Mouse (Mus musculus): ENCODE measurements at regions not wholly inside any gene's neighbourhood (a gene's known extent, or its start where the extent isn't known, plus 50 kb on each side); places are given as distances from the start of the nearest gene placed in this dataset.
A peak's percentile ranks its signal among the peaks of the same experiment; 100 is the strongest.

DNA sequence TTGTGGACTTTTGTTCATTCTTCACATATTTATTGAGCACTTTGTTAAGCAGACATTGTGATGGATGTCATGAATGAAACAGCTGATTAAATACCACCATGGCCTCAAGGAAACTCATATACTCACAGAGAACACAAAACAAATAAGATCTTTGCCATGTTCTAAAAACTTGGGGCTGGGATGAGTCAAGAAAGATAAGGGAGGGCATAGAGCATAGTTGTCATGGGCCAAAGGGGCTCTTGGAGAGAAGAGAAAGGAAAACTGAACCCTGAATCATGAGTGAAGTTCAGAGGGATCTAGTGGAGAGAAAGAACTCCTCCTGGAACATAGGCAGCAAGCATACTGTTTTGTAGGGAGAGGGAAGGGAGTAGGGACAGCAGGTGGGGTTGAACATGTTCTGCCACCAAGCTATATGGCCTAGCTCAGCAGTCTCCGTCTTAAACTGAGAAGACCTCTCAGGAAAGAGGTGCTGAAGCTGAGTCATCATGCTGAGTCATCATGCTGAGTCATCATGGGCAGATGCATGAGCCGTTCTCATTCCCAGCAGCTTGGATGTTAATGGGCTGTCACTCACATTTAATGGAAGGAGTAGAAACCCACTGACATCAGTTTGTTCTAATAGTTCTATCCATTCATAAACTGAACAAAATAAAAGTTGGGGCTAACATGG is 69.6 kb downstream of the Cetn3 start:
- DNase-seq = no peak
- no peak overlapping the region for H3K27ac ChIP-seq (ENCODE audit: low read depth, low read length)
- H3K36me3 ChIP-seq (ENCODE audit: insufficient read depth) = no peaks in the 10 kb centered on the region
- H3K9ac ChIP-seq = no peak overlapping the region
- H3K4me2 ChIP-seq (ENCODE audit: low read depth) = no peak overlapping the region
- H3K4me3 ChIP-seq (ENCODE audit: low read depth, low read length) = no peak overlapping the region
- WGBS = 57% methylated on average over 2 of the region's 2 CpGs
- TF ChIP-seq CTCF (IDR thresholded peaks at IDR 0.05; ENCODE audit: low read depth) = no peak
- no peaks in the 10 kb centered on the region for H3K27me3 ChIP-seq (ENCODE audit: insufficient read depth, low read length)
- no peaks in the 10 kb centered on the region for H3K4me1 ChIP-seq (ENCODE audit: insufficient read depth)
- no peaks in the 10 kb centered on the region for H3K9me3 ChIP-seq (ENCODE audit: low read length)
- ATAC-seq = no peak

DNA sequence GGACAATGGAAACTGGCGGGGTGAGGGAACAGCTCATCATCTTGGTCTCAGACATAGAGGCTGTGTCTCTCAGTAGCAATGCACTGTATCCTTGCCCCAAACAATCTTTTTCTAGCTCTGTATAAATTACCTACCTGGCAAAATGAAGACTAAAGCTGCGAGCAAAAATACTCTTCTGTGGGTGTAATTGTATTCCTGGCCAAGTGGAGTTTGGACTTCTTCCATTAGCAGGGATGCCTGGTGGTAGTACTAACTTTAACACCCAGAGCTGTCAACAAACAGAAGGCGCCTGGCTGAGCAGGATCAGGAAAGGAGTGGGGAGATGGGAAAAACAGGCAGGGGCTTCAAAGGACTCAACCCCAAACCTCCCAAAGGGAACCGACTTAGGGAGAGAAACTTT is 73.2 kb downstream of the Cetn3 start:
- no peaks in the 10 kb centered on the region for H3K4me1 ChIP-seq (ENCODE audit: insufficient read depth)
- H3K4me3 ChIP-seq (ENCODE audit: low read depth, low read length) = no peak overlapping the region
- ATAC-seq (peak; percentile 36; the same call in 1 of the 2 replicates), DNase-seq (peak; percentile 34)
- no peak for TF ChIP-seq CTCF (IDR thresholded peaks at IDR 0.05; ENCODE audit: low read depth)
- H3K4me2 ChIP-seq (ENCODE audit: low read depth) = no peak overlapping the region
- H3K27me3 ChIP-seq (ENCODE audit: insufficient read depth, low read length) = no peaks in the 10 kb centered on the region
- 57% methylated on average over 4 of the region's 4 CpGs for WGBS
- H3K27ac ChIP-seq (ENCODE audit: low read depth, low read length) = no peak overlapping the region
- H3K36me3 ChIP-seq (ENCODE audit: insufficient read depth) = no peaks in the 10 kb centered on the region
- no peak overlapping the region for H3K9ac ChIP-seq
- H3K9me3 ChIP-seq (ENCODE audit: low read length) = no peaks in the 10 kb centered on the region

DNA sequence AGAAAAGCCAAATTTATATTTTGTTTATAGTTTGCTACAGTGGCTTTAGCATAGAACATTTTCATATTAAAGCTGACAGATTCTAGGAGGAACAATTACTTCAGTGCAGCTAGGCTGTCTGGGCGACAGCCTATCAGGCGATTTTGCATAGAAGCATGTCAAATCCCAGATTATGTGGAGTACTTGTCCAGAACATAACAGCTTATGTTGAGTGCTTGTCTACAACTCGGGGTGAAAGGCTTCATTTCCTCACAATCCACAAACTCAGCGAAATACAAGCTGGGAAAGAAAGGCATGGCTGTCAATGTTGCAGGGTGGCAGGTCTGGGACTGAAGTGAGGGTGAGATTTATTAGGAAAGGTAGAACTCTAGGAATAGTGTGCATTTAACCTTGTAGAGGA is 77.8 kb downstream of the Cetn3 start:
- 68% methylated on average over 4 of the region's 4 CpGs for WGBS
- Histone ChIP-seq H3K9ac (no peak overlapping the region), H3K4me2 (ENCODE audit: low read depth) (no peak overlapping the region), H3K4me1 (ENCODE audit: insufficient read depth) (no peaks in the 10 kb centered on the region), H3K27me3 (ENCODE audit: insufficient read depth, low read length) (no peaks in the 10 kb centered on the region), H3K4me3 (ENCODE audit: low read depth, low read length) (no peak overlapping the region), H3K9me3 (ENCODE audit: low read length) (no peaks in the 10 kb centered on the region), H3K36me3 (ENCODE audit: insufficient read depth) (no peaks in the 10 kb centered on the region), H3K27ac (ENCODE audit: low read depth, low read length) (no peak overlapping the region)
- TF ChIP-seq CTCF (IDR thresholded peaks at IDR 0.05; ENCODE audit: low read depth) = no peak
- no peak for DNase-seq
- ATAC-seq = peak; percentile 36; the same call in 1 of the 2 replicates

DNA sequence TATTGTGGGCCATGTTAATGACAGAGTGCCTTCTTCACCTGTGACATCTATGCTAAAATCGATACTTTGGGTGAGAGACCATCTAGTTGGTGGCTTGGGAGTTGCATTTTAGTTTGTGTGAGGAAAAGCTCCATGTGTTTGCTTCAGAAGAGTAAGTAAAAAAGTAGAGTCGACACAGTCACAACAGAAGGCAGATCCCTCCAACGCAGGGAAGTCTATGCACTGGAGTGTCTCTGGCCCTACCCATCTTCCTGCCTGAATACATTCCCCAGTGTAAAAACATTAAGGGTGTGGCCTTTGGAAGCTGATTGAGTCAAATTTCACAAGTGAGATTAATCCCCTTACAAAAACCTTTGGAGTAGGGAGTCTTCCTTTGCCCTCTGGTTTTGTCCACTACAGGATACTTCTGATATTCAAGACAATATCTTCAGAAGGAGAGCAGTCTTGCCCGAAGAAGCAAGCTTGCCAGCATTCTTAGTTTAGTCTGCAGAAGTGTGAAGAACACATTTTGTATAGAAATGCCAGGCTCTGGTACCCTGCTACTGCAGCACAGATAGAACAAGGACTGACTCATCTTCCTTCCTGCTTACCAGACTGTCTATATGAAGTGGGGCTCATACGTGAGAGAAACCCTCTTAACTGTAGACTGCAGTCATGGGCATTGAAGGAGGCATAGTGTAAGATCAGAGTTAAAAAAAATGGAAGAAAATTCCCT is 79.2 kb downstream of the Cetn3 start:
- H3K27ac ChIP-seq (ENCODE audit: low read depth, low read length) = no peak overlapping the region
- 81% methylated on average over 5 of the region's 5 CpGs for WGBS
- no peak for TF ChIP-seq CTCF (IDR thresholded peaks at IDR 0.05; ENCODE audit: low read depth)
- no peak overlapping the region for H3K4me2 ChIP-seq (ENCODE audit: low read depth)
- ATAC-seq = no peak
- H3K4me1 ChIP-seq (ENCODE audit: insufficient read depth) = no peaks in the 10 kb centered on the region
- no peak overlapping the region for H3K9ac ChIP-seq
- no peaks in the 10 kb centered on the region for H3K36me3 ChIP-seq (ENCODE audit: insufficient read depth)
- no peak for DNase-seq
- H3K9me3 ChIP-seq (ENCODE audit: low read length) = no peaks in the 10 kb centered on the region
- H3K4me3 ChIP-seq (ENCODE audit: low read depth, low read length) = no peak overlapping the region
- no peaks in the 10 kb centered on the region for H3K27me3 ChIP-seq (ENCODE audit: insufficient read depth, low read length)

DNA sequence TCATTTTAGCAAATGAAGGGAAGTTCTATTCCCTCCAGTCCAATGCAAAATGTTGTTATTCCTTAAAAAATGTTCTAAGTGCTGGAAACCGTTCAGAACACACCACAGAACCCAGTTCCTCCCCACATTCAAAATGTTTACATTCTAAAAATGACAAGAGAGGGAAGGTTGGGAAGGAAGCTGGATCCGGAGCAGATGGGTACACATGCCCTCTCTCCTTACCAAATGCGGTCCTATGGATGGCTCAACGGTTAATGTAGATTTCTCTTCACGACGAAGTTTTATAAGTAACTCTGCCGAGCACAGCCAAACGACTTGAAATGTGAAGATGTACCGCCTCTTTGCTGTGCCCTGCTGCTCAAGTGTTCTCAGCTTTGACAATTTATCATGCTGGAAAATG is 88.3 kb downstream of the Cetn3 start:
- no peak overlapping the region for H3K9ac ChIP-seq
- ATAC-seq = peak; percentile 66
- H3K36me3 ChIP-seq (ENCODE audit: insufficient read depth) = no peaks in the 10 kb centered on the region
- H3K27me3 ChIP-seq (ENCODE audit: insufficient read depth, low read length) = no peaks in the 10 kb centered on the region
- H3K4me1 ChIP-seq (ENCODE audit: insufficient read depth) = no peaks in the 10 kb centered on the region
- no peaks in the 10 kb centered on the region for H3K9me3 ChIP-seq (ENCODE audit: low read length)
- no peak overlapping the region for H3K27ac ChIP-seq (ENCODE audit: low read depth, low read length)
- DNase-seq = peak; percentile 20
- 70% methylated on average over 9 of the region's 9 CpGs for WGBS
- TF ChIP-seq CTCF (IDR thresholded peaks at IDR 0.05; ENCODE audit: low read depth) = no peak
- H3K4me3 ChIP-seq (ENCODE audit: low read depth, low read length) = no peak overlapping the region
- no peak overlapping the region for H3K4me2 ChIP-seq (ENCODE audit: low read depth)

DNA sequence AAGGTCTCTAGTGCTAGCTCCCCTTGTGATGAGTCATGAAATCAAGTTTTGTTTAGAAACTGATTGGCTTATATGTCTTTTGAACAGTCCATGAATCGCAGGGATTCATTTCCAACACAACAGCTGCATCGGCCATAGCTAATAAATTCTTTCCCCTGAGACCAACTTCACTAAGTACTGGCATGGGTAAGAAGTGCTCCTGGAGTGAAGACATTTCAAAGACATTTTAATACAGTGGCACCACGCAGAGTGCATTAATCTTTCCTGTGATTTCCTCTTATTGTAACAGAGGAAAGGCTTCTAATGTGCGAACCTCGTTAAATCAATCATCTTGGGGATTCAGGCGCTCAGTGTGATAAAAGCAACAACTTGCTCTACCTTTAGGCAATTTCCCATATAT is 103.0 kb downstream of the Cetn3 start:
- 31% methylated on average over 6 of the region's 6 CpGs for WGBS
- Histone ChIP-seq H3K36me3 (ENCODE audit: insufficient read depth) (no peaks in the 10 kb centered on the region), H3K4me3 (ENCODE audit: low read depth, low read length) (no peak overlapping the region), H3K9me3 (ENCODE audit: low read length) (no peaks in the 10 kb centered on the region), H3K4me1 (ENCODE audit: insufficient read depth) (no peaks in the 10 kb centered on the region), H3K4me2 (ENCODE audit: low read depth) (no peak overlapping the region), H3K27ac (ENCODE audit: low read depth, low read length) (no peak overlapping the region), H3K9ac (no peak overlapping the region), H3K27me3 (ENCODE audit: insufficient read depth, low read length) (no peaks in the 10 kb centered on the region)
- ATAC-seq = peak; percentile 42; the same call in 1 of the 2 replicates
- DNase-seq = no peak
- TF ChIP-seq CTCF (IDR thresholded peaks at IDR 0.05; ENCODE audit: low read depth) = no peak

DNA sequence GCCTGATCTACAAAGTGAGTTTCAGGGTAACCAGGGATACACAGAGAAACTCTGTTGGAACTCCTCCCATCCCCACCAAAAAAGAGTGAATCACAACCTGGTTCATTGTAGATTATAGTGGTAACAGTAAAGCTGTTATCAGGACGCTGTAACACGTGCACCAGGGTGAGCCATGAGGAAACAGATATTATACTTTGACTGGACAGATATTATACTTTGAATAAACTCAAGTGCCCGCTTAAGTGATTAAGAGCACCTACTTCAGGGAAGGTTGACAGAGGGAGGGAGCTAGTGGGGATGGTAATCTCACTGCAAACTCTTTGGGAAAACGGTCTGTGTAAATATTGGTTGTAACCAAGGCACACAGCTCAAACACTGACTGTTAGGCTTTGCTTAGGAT is 147.4 kb downstream of the Cetn3 start:
- no peak overlapping the region for H3K9ac ChIP-seq
- WGBS = 84% methylated on average over 4 of the region's 4 CpGs
- H3K27me3 ChIP-seq (ENCODE audit: insufficient read depth, low read length) = no peaks in the 10 kb centered on the region
- H3K36me3 ChIP-seq (ENCODE audit: insufficient read depth) = no peaks in the 10 kb centered on the region
- TF ChIP-seq CTCF (IDR thresholded peaks at IDR 0.05; ENCODE audit: low read depth) = no peak
- H3K27ac ChIP-seq (ENCODE audit: low read depth, low read length) = no peak overlapping the region
- no peak overlapping the region for H3K4me2 ChIP-seq (ENCODE audit: low read depth)
- no peak overlapping the region for H3K4me3 ChIP-seq (ENCODE audit: low read depth, low read length)
- DNase-seq (no peak), ATAC-seq (no peak)
- no peaks in the 10 kb centered on the region for H3K9me3 ChIP-seq (ENCODE audit: low read length)
- no peaks in the 10 kb centered on the region for H3K4me1 ChIP-seq (ENCODE audit: insufficient read depth)

All from forebrain, postnatal 0 days (tissue).